Mouse (Mus musculus): ENCODE results near the gene 1700016H13Rik.

Gene 1700016H13Rik

GRCm38 (mm10) chr5:103603115-103603893, 52.5 kb downstream of the 1700016H13Rik start:
- DNase-seq (ENCODE audit: low spot score): no peak

GRCm38 (mm10) chr5:103598881-103599280, 56.9 kb downstream of the 1700016H13Rik start:
- DNase-seq (ENCODE audit: low spot score): no peak

GRCm38 (mm10) chr5:103598264-103598663, 57.5 kb downstream of the 1700016H13Rik start:
- no peak for DNase-seq (ENCODE audit: low spot score)

Measured in urinary bladder, postnatal 14 days (tissue).